Mouse (Mus musculus) Muller cell, postnatal 12 days (primary cell): ENCODE results near the gene Med22.

Experiments
- DNase-seq: peaks from one replicate; pipeline ENCODE4 v3.0.0-alpha.2; 2015; ENCODE audit errors: inconsistent ontology term

Gene Med22

GRCm38 (mm10) chr2:26870666-26871065, 39.8 kb downstream of the Med22 start:
- DNase-seq: no peak

- DNase-seq: no peak
Observed at GRCm38 (mm10) chr2:26864879-26865278, 45.6 kb downstream of the Med22 start, which contains the start of gene Abo. Gene Abo, minus strand, starts transcription at chr2:26864979.

GRCm38 (mm10) chr2:26862856-26863255, 47.6 kb downstream of the Med22 start:
- no peak for DNase-seq
